Mouse (Mus musculus) limb, embryonic 12.5 days (tissue): ENCODE results near the gene Agap3. TPM values are rescaled to one million over a fixed set of nuclear protein-coding genes. Genes with fewer than 3 reads are reported as not detected.

ENCODE experiments used
- ATAC-seq: fragments of 200-750 bp; cut with Nextera tagmentation; 2 replicates; pipeline ENCODE4 v1.8.0; 2017; ENCODE audit warnings: low read depth, moderate TSS enrichment; ENCODE audit not compliant: insufficient number of reproducible peaks, insufficient read depth, low FRiP score, low TSS enrichment
- H3K27ac ChIP-seq: fragments of 300-500 bp; sonication (generic); 2 replicates; pipeline ENCODE4 v1.5.1; 2016; ENCODE audit warnings: mild to moderate bottlenecking, moderate library complexity
- H3K27me3 ChIP-seq: fragments of 300-500 bp; sonication (generic); 2 replicates; pipeline ENCODE4 v1.6.1; 2016; ENCODE audit warnings: mild to moderate bottlenecking, moderate library complexity
- H3K36me3 ChIP-seq: fragments of 300-500 bp; sonication (generic); 2 replicates; pipeline ENCODE4 v1.6.1; 2016; ENCODE audit warnings: mild to moderate bottlenecking, moderate library complexity
- H3K4me1 ChIP-seq: fragments of 300-500 bp; sonication (generic); replicated peaks from 2 replicates; pipeline ENCODE4 v1.6.1; 2016
- H3K4me2 ChIP-seq: fragments of 300-500 bp; sonication (generic); 2 replicates; pipeline ENCODE4 v1.6.1; 2016; ENCODE audit warnings: mild to moderate bottlenecking, moderate library complexity
- H3K4me3 ChIP-seq: fragments of 300-500 bp; sonication (generic); replicated peaks from 2 replicates; pipeline ENCODE4 v1.5.1; 2016; ENCODE audit warnings: mild to moderate bottlenecking
- H3K9ac ChIP-seq: fragments of 300-500 bp; sonication (generic); replicated peaks from 2 replicates; pipeline ENCODE4 v1.6.1; 2016; ENCODE audit warnings: mild to moderate bottlenecking, moderate library complexity
- H3K9me3 ChIP-seq: fragments of 300-500 bp; sonication (generic); 2 replicates; pipeline ENCODE4 v1.6.1; 2016; ENCODE audit warnings: mild to moderate bottlenecking, moderate library complexity
- WGBS: fragments of 180-500 bp; shearing (Covaris S2); methylation state at CpG from one replicate; pipeline ENCODE4 v1.1.7; 2016; 5-methylcytosine and 5-hydroxymethylcytosine counted together
- polyA plus RNA-seq: library from polyadenylated mRNA; unstranded; fragments of >200 nt; fragmentation: Nextera tagmentation; extraction: Ambion mirVana; gene quantifications from 2 replicates; pipeline ENCODE4 v1.2.1, GENCODE M21; 2016

Agap3 gene
- polyA plus RNA-seq, 1 experiment from 2014 or later: 67.8 TPM

DNA sequence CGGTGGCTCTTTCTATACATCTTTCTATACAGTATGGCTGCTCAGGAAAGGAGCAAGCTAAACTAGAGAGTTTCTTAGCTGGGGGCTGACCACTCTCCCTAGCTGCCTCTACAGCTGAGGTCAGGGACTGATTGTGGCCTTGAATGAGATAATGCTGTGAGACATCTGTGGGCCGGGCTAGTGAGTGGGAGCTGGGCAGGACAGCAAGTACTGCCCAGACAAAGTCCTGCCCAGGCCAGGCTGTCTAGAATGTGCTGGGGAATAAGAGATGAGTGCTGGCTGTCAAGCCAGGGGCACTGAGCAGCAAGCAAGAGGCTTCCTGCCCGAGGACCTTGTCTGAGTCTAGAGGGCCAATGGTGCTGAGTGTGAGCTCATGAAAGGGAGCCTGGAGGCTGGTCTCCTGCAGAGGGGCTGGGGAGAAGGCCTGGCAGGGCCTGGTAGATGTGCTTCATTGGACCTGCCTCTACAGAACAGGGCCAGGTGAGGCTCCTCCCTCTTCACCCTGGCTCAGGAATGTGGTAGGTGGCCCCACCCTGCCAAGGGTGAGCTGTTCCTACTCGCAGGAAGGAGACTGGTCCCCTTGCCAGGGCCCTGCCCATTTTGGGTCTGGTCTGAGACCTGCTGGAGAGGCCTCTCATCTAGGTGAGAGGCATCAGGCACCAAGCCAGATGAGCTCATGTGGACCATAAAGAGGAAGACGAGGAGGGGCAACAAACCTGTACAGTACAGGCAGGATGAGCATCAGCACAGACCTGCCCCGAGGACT lies 23.7 kb downstream of the Agap3 start:
- H3K4me1 ChIP-seq: peaks cover 39% of the 10 kb centered on the region
- ATAC-seq: no peak
- H3K9ac ChIP-seq: no peak overlapping the region
- peaks cover 56% of the 10 kb centered on the region for H3K36me3 ChIP-seq
- H3K4me3 ChIP-seq: peak overlapping the region; percentile 52
- H3K9me3 ChIP-seq: no peaks in the 10 kb centered on the region
- 73% methylated on average over 6 of the region's 6 CpGs for WGBS
- no peak overlapping the region for H3K27ac ChIP-seq
- H3K27me3 ChIP-seq: peaks cover 32% of the 10 kb centered on the region
- peak overlapping the region; percentile 89 for H3K4me2 ChIP-seq

DNA sequence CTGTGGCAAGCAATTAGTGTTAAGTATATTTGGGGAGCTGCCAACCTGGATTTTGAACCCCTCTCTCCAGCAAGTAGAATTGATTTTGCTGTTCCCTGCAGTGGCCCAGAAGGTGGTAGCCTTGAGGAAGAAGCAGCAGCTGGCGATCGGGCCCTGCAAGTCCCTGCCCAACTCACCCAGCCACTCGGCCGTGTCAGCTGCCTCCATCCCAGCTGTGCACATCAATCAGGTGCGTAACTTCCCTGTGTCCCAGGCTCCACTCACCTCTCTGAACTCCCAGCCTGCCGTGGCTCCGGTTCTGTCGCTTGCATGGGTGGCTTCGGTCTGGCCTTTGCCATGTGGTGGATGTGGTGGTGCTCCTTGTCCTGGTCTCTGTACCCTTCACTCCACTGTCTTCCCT lies 25.9 kb downstream of the Agap3 start:
- Histone ChIP-seq H3K36me3 (peaks cover 76% of the 10 kb centered on the region), H3K4me3 (no peak overlapping the region), H3K9ac (no peak overlapping the region), H3K4me2 (no peak overlapping the region), H3K4me1 (peaks cover 49% of the 10 kb centered on the region), H3K27ac (no peak overlapping the region), H3K27me3 (peaks cover 28% of the 10 kb centered on the region), H3K9me3 (no peaks in the 10 kb centered on the region)
- WGBS: 90% methylated on average over 9 of the region's 9 CpGs
- no peak for ATAC-seq

DNA sequence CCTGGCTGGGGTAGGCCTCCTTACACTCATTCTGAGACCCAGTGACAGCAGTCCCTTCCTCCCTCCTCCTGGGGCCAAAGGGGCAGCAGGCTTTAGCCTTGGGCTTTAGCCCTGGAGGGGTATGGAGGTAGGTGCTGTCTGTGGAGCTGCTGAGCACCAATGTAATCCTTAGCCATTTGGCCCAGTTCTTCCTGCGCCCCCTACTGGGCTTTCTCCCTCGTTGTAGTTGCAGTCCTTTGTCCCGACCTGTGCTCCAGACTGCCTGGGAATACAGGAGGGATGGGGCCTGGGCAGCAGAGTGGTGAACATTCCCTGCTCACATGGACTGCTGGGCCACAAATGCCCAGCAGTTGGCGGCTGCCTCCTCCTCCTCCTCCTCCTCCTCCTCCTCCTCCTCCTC lies 29.7 kb downstream of the Agap3 start:
- 3% methylated on average over 3 of the region's 4 CpGs for WGBS
- Histone ChIP-seq H3K27me3 (peaks cover 9% of the 10 kb centered on the region; the same call in 1 of the 2 replicates), H3K9me3 (no peaks in the 10 kb centered on the region), H3K4me3 (no peak overlapping the region), H3K4me1 (peaks cover 53% of the 10 kb centered on the region), H3K36me3 (peaks cover 86% of the 10 kb centered on the region), H3K4me2 (no peak overlapping the region), H3K27ac (no peak overlapping the region), H3K9ac (no peak overlapping the region)
- ATAC-seq: peak; percentile 56

DNA sequence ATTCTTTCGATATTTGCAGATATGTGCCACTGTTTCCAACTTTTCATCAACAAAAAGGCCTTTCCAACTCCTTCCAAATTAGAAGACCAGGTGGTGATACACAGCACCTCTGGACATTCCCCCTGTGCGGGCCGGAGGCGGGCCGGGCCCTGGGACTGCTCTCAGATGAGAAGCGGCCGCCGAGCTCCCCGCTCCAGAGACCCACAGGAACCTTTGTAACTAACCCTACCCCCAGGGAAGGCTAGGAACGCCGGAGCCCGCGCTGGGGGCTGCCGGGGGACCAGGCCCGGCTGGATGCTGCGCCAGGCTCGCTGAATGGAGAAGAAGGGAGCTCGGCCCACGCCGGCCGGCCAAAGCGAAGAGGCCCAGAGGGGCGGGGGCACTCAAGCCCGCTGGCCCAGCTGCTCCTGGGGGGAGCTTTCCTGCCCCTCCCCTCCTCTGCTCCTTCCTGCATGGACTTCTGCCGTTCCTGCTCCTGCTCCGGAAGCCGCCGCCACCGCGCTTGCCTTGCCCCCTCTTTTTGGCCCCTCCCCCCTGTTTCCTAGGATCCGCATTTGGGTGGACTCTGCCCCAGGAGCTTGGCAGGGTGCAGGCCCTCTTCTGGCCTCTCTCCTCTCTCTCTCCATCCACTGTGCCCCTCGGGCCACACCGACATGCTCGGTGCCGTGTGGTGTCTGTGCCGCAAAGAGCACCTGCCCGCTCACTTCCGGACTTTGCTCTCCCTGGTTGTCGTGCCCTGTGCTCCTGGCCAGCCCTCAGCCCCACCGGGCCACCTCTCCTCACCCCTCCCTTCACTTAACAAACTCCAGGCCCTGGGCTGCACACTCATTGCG lies 30.5 kb downstream of the Agap3 start:
- Histone ChIP-seq H3K4me1 (peaks cover 53% of the 10 kb centered on the region), H3K9ac (no peak overlapping the region; the same call in 1 of the 2 replicates), H3K4me2 (0 out of 2 replicates have a peak overlapping the region, but pooled peaks have one; percentile 4), H3K27me3 (peaks cover 9% of the 10 kb centered on the region; the same call in 1 of the 2 replicates), H3K36me3 (peaks cover 86% of the 10 kb centered on the region), H3K27ac (peak overlapping the region; percentile 50), H3K9me3 (no peaks in the 10 kb centered on the region), H3K4me3 (no peak overlapping the region)
- 47% methylated on average over 41 of the region's 41 CpGs for WGBS
- ATAC-seq: no peak

DNA sequence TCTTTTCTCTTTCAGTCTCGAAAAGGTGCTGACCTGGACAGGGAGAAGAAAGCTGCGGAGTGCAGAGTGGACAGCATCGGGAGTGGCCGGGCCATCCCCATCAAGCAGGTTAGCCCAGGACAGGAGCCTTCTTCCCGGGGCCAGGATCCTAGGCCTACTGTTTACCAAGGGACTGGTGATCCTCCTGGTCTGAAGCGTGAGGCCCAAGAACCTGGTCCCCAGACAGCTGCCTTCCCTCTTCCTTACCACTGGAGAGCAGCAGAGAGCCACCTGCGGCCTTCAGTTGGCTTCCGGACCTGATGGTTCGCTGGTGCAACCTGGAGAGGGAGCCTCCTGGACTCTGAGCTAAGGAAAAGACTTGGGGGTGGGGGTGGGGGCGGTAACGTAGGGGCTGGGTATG lies 31.3 kb downstream of the Agap3 start:
- 22% methylated on average over 11 of the region's 11 CpGs for WGBS
- Histone ChIP-seq H3K4me1 (peaks cover 53% of the 10 kb centered on the region), H3K4me2 (no peak overlapping the region), H3K27ac (peak overlapping the region; percentile 50; the same call in 1 of the 2 replicates), H3K9ac (no peak overlapping the region), H3K36me3 (peaks cover 86% of the 10 kb centered on the region), H3K9me3 (no peaks in the 10 kb centered on the region), H3K27me3 (peaks cover 9% of the 10 kb centered on the region; the same call in 1 of the 2 replicates), H3K4me3 (no peak overlapping the region)
- ATAC-seq: peak; percentile 12; the same call in 1 of the 2 replicates

- H3K36me3 ChIP-seq: peaks cover 86% of the 10 kb centered on the region
- peak overlapping the region; percentile 23 for H3K4me3 ChIP-seq
- peak overlapping the region; percentile 56 for H3K27ac ChIP-seq
- H3K27me3 ChIP-seq: peaks cover 9% of the 10 kb centered on the region; the same call in 1 of the 2 replicates
- peaks cover 65% of the 10 kb centered on the region for H3K4me1 ChIP-seq
- 11% methylated on average over 22 of the region's 22 CpGs for WGBS
- H3K9ac ChIP-seq: peak overlapping the region; percentile 45; the same call in 1 of the 2 replicates
- H3K4me2 ChIP-seq: peak overlapping the region; percentile 52
- H3K9me3 ChIP-seq: no peaks in the 10 kb centered on the region
- no peak for ATAC-seq
Measured at GRCm38 (mm10) chr5:24484963-24485362, 33.0 kb downstream of the Agap3 start.

GRCm38 (mm10) chr5:24486097-24486496 lies 34.1 kb downstream of the Agap3 start:
- WGBS: 7% methylated on average over 8 of the region's 8 CpGs
- Histone ChIP-seq H3K27ac (no peak overlapping the region), H3K4me1 (peaks cover 72% of the 10 kb centered on the region), H3K4me2 (no peak overlapping the region), H3K9me3 (no peaks in the 10 kb centered on the region), H3K9ac (no peak overlapping the region), H3K36me3 (peaks cover 86% of the 10 kb centered on the region), H3K27me3 (peaks cover 9% of the 10 kb centered on the region; the same call in 1 of the 2 replicates), H3K4me3 (no peak overlapping the region)
- ATAC-seq: no peak

DNA sequence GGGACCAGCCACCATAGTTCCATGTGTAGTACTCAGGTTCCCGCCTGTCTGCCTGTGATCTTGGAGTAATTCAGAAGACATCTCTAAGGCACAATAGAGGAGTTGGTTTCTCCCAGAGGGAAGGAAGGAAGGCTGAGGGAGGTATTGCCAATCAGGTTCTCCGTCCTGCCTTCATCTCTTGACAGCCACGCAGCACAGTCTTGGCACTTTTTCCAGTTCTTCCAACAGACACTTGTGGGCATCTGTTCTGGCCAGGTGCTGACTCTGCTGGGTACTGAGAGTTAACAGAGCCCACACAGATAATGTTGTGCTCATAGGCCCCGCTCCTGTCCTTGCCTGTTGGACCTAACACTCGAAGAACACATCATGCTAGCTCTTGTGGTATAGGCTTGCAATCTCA lies 34.8 kb downstream of the Agap3 start:
- no peak for ATAC-seq
- H3K36me3 ChIP-seq: peaks cover 86% of the 10 kb centered on the region
- no peaks in the 10 kb centered on the region for H3K9me3 ChIP-seq
- H3K9ac ChIP-seq: no peak overlapping the region
- no peak overlapping the region for H3K4me2 ChIP-seq
- WGBS: 87% methylated on average over 5 of the region's 5 CpGs
- H3K4me3 ChIP-seq: no peak overlapping the region
- H3K27me3 ChIP-seq: peaks cover 9% of the 10 kb centered on the region; the same call in 1 of the 2 replicates
- peaks cover 66% of the 10 kb centered on the region for H3K4me1 ChIP-seq
- no peak overlapping the region for H3K27ac ChIP-seq

GRCm38 (mm10) chr5:24490413-24490920 lies 38.5 kb downstream of the Agap3 start:
- no peaks in the 10 kb centered on the region for H3K27me3 ChIP-seq
- H3K9ac ChIP-seq: no peak overlapping the region
- peaks cover 92% of the 10 kb centered on the region for H3K36me3 ChIP-seq
- H3K4me3 ChIP-seq: no peak overlapping the region
- no peaks in the 10 kb centered on the region for H3K9me3 ChIP-seq
- H3K4me1 ChIP-seq: peaks cover 32% of the 10 kb centered on the region
- 25% methylated on average over 14 of the region's 14 CpGs for WGBS
- no peak for ATAC-seq
- no peak overlapping the region for H3K4me2 ChIP-seq
- H3K27ac ChIP-seq: peak overlapping the region; percentile 46; the same call in 1 of the 2 replicates

DNA sequence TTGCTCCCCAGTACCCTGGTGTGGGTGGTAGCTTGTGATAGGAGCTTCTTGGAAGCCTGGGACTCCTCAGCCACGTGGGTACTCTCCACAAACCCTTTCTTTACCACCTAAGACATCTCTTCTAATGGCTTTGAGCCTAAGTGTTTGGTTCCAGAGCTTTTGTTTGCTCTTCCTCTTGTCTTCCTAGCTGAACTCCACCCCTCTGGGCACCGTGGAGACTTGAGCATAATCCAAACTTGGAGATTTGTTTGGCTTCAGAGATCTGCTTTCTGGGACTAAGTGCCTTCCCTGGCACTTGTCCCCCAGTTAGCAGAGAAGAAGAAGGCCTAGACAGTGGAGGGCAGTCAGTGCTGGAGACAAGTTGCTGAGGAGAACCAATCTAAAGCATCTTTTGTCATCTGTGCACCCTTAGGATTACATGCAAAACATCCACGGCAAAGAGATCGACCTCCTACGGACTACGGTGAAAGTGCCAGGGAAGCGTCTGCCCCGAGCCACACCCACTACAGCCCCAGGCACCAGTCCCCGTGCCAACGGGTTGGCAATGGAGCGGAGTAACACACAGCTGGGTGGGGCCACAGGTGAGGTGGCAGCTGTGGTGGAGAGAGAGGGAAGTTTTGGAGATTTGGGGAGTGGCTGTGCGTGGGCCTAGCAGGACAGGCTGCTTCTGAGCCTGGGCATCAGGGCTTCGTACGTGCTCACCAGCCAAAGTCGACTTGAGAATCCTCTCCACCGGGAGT lies 40.7 kb downstream of the Agap3 start:
- Histone ChIP-seq H3K9me3 (no peaks in the 10 kb centered on the region), H3K27ac (no peak overlapping the region), H3K4me1 (peaks cover 22% of the 10 kb centered on the region), H3K4me3 (no peak overlapping the region), H3K36me3 (peaks cover 100% of the 10 kb centered on the region), H3K27me3 (no peaks in the 10 kb centered on the region), H3K4me2 (no peak overlapping the region), H3K9ac (no peak overlapping the region)
- 90% methylated on average over 16 of the region's 16 CpGs for WGBS
- no peak for ATAC-seq
